Mouse (Mus musculus) megakaryocyte progenitor cell, adult 5-6 weeks (primary cell): ENCODE measurements around the gene Fcrla. TPM values are rescaled to one million over a fixed set of nuclear protein-coding genes. Genes with fewer than 3 reads are reported as not detected.
"Not testable (repeated sequence)": the region's sequence is repeated elsewhere in the genome, so short reads cannot be mapped to it uniquely, and the experiment has no call there.

Experiments
- ATAC-seq: replicated peaks from 2 replicates; pipeline ENCODE4 v1.8.0; 2016; ENCODE audit warnings: mild to moderate bottlenecking, moderate TSS enrichment, inconsistent platforms; ENCODE audit not compliant: poor library complexity
- total RNA-seq, 2 experiments: library from RNA; stranded (forward) in 1 of 2; stranded (reverse) in 1 of 2; fragments of 157-497, 149-512 nt in 1 of 2; fragments of 200-1000 nt in 1 of 2; gene quantifications; 2 replicates each; pipeline versions ENCODE4 v1.2.3 to v1.2.4; 2015 to 2017

The Fcrla gene
- total RNA-seq (2015) (not detected in 2 replicates), total RNA-seq (2017) (not detected in 2 replicates)

GRCm38 (mm10) chr1:170927378-170927777 lies at the start of gene Fcrla:
Gene Fcrla (minus strand): TSS chr1:170927583.
- ATAC-seq: no peak

- no peak for ATAC-seq
Observed at GRCm38 (mm10) chr1:170976447-170976846, 49.1 kb upstream of the Fcrla start, which contains the start of gene Fcgr2b. Gene Fcgr2b (minus strand): TSS chr1:170976547.

DNA sequence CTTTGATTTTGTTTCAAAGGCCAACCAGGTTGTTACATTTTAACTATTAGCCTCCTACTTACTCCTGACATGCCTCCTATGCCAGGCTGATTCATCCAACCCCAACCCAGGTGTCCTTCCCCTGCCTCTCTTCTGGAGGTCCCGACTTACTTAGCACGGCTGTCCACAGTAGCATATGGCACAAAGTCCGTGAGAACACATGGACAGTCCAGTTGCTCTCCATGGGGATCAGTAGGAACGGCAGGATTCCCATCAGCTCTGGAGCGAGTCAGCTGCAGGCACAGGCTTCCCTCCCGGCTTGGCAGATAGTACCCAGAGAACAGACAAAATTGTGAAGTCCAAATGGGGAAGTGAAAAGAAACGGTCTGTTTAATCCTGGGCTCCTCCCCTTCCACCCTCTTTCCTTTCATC lies 48.4 kb upstream of the Fcrla start:
- peak; percentile 70 for ATAC-seq

- ATAC-seq: not testable (repeated sequence)
Observed at GRCm38 (mm10) chr1:170975350-170975749, 48.0 kb upstream of the Fcrla start.

DNA sequence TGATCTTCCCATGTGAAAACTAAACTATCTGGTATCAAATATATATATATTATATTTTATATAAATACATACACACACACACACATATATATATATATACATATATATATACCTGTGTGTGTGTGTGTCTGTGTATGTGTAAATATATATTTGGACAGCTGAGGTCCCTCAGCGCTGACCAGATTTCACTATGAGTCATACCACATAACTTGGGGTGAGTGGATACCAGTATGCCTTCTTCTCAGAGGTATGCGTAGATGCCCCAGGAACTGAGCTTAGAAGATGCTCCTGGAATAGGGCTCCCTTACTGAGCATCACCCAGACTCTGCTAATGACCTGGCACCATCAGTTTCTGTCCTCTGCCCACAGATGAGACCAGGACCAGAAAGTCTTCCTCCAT lies 47.4 kb upstream of the Fcrla start:
- ATAC-seq: no peak

DNA sequence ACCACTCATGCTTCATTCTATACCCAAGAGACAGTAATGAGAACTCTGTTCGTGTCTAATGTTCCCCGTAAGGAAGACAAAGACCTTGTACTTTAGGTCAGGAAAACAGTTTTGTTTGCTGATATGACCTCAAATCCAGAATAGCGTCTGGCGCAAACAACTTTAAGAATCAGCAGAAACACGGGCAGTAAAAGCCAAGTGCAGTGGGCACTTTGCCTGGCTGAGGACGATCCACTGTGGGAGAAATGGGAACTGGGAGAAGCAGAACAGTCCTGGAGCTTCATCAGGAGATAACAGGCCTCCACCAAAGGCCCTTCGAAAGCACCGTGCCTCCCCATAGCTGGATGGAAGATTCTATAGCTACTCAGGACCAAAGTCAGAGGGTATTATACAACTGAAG lies 46.8 kb upstream of the Fcrla start:
- ATAC-seq: no peak

- ATAC-seq: peak; percentile 90
Observed at GRCm38 (mm10) chr1:170972936-170973335, 45.6 kb upstream of the Fcrla start.

GRCm38 (mm10) chr1:170972494-170972893 lies 45.1 kb upstream of the Fcrla start:
- ATAC-seq: no peak

- ATAC-seq: no peak
Observed at GRCm38 (mm10) chr1:170968576-170968975, 41.2 kb upstream of the Fcrla start.

DNA sequence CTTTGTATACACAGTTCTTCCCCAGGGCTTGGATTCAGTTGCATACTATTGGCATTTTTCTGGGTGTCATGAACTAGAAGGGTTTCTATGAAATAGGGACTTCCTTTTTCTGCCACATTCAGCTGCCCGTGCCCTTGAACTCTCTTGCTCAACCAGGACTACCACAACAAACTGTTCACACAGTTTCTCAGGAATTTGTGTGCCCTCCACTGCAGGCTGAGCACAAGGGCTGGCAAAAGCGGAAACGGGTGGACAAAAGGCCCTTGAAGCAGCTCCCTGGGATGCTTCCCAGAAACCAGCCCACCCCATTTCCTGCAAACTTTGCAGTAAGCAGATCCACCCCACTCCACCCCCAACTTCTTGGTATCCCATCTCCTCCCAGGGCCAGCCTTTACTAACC lies 40.2 kb upstream of the Fcrla start:
- peak; percentile 92 for ATAC-seq

DNA sequence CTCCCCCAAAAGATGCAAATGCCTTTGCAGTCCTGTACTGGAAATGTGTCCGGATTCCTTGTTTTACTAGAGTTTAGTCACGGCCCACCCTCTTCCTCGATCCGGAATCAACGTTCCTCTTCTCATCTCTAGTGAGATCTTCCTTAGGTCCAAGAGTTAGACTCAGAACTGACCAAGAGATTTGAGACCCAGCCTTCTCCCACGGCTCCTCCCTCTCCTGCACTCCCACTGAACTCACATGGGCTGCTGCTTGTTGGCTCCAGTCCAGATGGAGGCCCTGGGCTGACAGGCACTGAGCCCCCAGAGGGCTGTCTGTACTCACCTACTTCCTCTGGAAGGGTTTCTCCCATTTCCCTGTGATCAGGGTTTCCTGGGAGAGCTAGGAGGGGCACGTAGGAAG lies 35.7 kb upstream of the Fcrla start:
- no peak for ATAC-seq

- peak; percentile 30; the same call in 1 of the 2 replicates for ATAC-seq
Observed at GRCm38 (mm10) chr1:170962301-170962700, 34.9 kb upstream of the Fcrla start.

GRCm38 (mm10) chr1:170961101-170961500 lies 33.7 kb upstream of the Fcrla start:
- no peak for ATAC-seq

GRCm38 (mm10) chr1:170959791-170960190 lies 32.4 kb upstream of the Fcrla start:
- ATAC-seq: peak; percentile 75

GRCm38 (mm10) chr1:170958225-170958624 lies 30.8 kb upstream of the Fcrla start:
- peak; percentile 52 for ATAC-seq

DNA sequence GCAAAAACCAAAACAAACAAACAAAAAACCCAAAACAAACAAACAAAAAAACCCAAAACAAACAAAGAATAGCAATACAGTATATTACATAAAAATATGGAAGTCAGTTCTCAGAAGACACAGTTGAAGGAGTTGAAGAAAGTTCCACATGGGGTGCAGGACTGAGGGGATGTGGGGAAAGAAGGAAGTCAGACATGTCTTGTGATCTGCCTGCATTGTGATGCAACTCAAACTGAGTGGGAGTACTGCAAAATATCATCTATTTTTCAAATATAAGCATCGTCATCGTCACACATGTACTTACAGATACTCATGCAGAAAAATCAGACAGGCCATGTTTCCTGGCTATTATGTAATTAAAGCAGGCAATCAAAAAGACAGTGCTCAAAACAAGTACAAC lies 25.8 kb upstream of the Fcrla start:
- peak; percentile 94 for ATAC-seq

DNA sequence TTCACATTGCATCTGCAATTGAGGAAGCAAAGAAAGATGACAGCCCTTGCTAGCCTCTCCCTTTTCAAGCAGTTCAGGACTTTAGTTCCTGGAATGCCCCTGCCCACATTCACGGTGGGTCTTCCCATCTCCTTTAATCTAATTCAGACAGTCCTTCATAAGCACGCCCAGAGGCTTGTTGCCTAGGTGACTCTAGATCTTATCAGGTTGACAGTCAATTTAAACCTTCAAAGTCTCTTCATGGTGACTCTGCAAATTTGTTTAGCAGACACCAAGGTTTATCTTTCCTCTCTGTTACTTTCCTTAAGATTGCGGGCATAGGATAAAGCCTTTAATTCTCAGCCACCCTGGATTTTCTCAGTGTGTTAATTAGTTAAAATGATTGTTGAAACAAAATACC lies 23.4 kb upstream of the Fcrla start:
- peak; percentile 68 for ATAC-seq

GRCm38 (mm10) chr1:170944908-170945307 lies 17.5 kb upstream of the Fcrla start:
- not testable (repeated sequence) for ATAC-seq

- ATAC-seq: not testable (repeated sequence)
Observed at GRCm38 (mm10) chr1:170944151-170944550, 16.8 kb upstream of the Fcrla start.

- ATAC-seq: peak; percentile 67
Observed at GRCm38 (mm10) chr1:170939255-170939654, 11.9 kb upstream of the Fcrla start.

DNA sequence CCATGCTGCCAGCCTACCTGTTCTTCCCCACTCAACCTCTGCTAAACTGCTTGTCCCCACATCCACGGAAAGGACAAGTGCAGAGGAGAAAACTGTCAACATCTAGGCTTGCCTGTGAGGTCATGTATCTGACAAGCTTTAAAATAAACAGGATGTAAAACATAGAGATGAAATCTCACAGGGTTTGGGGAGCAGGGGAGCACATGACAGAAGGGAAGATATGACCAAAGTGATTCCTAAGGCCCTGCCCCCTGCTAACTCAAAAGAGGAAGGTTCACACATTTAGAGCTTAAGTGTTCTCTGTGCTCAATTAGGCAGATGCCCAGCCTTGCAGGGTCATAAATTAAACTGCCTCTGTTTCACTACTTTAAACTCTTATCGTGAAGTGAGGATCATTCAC lies 7.0 kb upstream of the Fcrla start:
- ATAC-seq: peak; percentile 78

- peak; percentile 49; the same call in 1 of the 2 replicates for ATAC-seq
Observed at GRCm38 (mm10) chr1:170933940-170934339, 6.6 kb upstream of the Fcrla start.

DNA sequence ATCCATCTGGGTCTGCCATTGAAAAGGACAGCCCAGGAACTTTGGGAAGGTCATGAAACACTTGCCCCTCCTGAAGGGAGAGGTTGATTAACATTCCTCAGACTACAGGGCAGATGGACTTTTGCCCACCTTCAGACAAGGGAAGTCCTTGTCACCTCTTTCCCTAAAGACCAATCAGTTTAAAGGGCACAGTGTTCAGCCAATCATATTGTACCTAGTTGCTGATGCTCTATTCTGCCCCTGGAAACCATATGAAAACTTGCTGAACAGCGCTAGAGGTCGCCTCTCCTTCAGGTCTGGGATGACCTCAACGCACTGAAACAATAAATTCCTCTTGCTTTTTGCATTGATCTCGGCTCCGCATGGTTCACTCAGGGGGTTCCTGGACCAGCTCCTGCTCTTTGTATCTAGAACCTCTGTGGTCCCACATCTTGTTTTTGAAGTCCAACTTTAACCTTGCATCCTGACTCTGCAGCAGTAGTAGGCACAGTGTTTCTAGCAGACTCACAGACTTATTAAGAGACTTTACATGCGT lies 6.1 kb upstream of the Fcrla start:
- no peak for ATAC-seq
